10 mouse cellular contexts compared by ENCODE assay signal in the genomic region with DNA sequence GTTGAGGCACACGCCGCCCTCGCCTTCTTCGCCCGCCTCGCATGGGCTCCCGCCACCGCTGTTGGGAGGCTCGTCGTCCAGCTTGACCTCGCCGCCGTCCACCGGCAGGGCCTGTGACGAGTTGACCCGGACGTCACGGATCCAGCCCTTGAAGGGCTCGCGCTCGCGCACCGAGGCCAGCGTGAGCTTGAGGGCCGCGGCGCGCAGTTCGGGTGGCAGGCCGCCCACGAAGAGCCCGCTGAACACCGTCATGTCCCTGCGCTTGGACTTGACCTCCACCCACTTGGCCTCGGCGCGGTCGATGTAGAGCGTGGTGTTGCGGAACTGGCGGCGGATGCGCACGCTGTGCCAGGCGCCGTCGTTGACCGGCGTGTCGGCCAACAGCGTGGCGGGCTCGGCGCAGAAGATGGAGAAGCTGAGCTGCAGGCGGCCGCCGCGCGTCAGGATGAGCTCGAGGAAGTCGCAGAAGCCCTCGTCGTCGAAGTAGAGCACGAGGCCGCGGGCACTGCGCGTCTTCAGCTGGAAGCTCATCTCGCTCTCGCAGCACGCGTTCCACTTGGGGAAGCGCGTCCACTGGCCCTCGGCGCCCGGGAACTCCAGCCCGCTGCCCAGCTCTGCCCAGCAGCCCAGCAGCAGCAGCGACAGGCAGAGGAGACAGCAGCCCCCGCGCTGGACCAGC. TPM values are rescaled to one million over a fixed set of nuclear protein-coding genes. Genes with fewer than 3 reads are reported as not detected.
A peak's percentile ranks its signal among the peaks of the same experiment; 100 is the strongest.
DNase-seq lines count a peak whose midpoint lies in the region; ATAC-seq lines count a peak whose summit lies in the region.
"Had no signal": no experiment of that assay in that cellular context is flagged by ENCODE, and none has a peak within 500 bp of the region (broad histone marks: within the 10 kb centered on the region; RNA-seq: fewer than 3 reads in every experiment).

No protein-coding gene starts in this region.

- peaks cover 34% of the 10 kb centered on the region for H3K4me1 ChIP-seq in hindbrain, embryonic 15.5 days (replicated peaks)
- no peaks in the 10 kb centered on the region for H3K4me1 ChIP-seq in hindbrain, embryonic 11.5 days (replicated peaks; ENCODE audit: control insufficient read depth, insufficient read depth, low read length)

- peak; percentile 18 to 36 for DNase-seq in cerebellum, adult 18-20 months
- DNase-seq in cerebellum, postnatal 4 days (ENCODE audit: low spot score in 2 of 2), result no peak
- no peak for DNase-seq in hindbrain, embryonic 11.5 days (ENCODE audit: low spot score)
- DNase-seq in right cerebral cortex, postnatal 4 days, result peak; percentile 7
- no peak for DNase-seq in right cerebral cortex, adult 18-20 months
- DNase-seq: gastrocnemius, postnatal 14 days; layer of hippocampus, adult 9-11 months had no signal

- 76% methylated on average over 82 of the region's 82 CpGs for WGBS in hindbrain, embryonic 15.5 days
- 71% methylated on average over 62 of the region's 82 CpGs for WGBS in hindbrain, embryonic 11.5 days

- H3K4me2 ChIP-seq in hindbrain, embryonic 15.5 days, result peak overlapping the region; percentile 58
- H3K4me2 ChIP-seq in hindbrain, embryonic 11.5 days (replicated peaks; ENCODE audit: low read depth, low read length), result no peak overlapping the region

- H3K4me3 ChIP-seq in hindbrain, embryonic 15.5 days, result 0 out of 2 replicates have a peak overlapping the region, but pooled peaks have one; percentile 7
- H3K4me3 ChIP-seq in hindbrain, embryonic 11.5 days (ENCODE audit: low read depth, low read length), result no peak overlapping the region

- no peak overlapping the region for H3K27ac ChIP-seq in hindbrain, embryonic 15.5 days (replicated peaks)
- no peak overlapping the region for H3K27ac ChIP-seq in hindbrain, embryonic 11.5 days (ENCODE audit: low read depth, low read length)

- no peaks in the 10 kb centered on the region for H3K27me3 ChIP-seq in hindbrain, embryonic 15.5 days
- no peaks in the 10 kb centered on the region for H3K27me3 ChIP-seq in hindbrain, embryonic 11.5 days (ENCODE audit: control insufficient read depth, insufficient read depth, low read length)

- peaks cover 3% of the 10 kb centered on the region; the same call in 1 of the 2 replicates for H3K9me3 ChIP-seq in hindbrain, embryonic 15.5 days
- H3K9me3 ChIP-seq in hindbrain, embryonic 11.5 days (ENCODE audit: control insufficient read depth, low read length), result no peaks in the 10 kb centered on the region

- no peak for ATAC-seq in hindbrain, embryonic 15.5 days (ENCODE audit: low FRiP score, low read depth)
- no peak for ATAC-seq in hindbrain, embryonic 11.5 days (ENCODE audit: low FRiP score)
- no peak for ATAC-seq in inflammation-experienced regulatory T-cells, adult 6 months
- no peak for ATAC-seq in erythroid progenitor cell, adult 5-6 weeks (replicated peaks; ENCODE audit: low FRiP score, poor library complexity, severe bottlenecking)

- H3K9ac ChIP-seq in hindbrain, embryonic 15.5 days, result no peak overlapping the region
- no peak overlapping the region for H3K9ac ChIP-seq in hindbrain, embryonic 11.5 days (ENCODE audit: low read depth, low read length)

- peaks cover 21% of the 10 kb centered on the region for H3K36me3 ChIP-seq in hindbrain, embryonic 15.5 days
- 0 out of 2 replicates have a peak, but pooled peaks cover 5% of the 10 kb centered on the region for H3K36me3 ChIP-seq in hindbrain, embryonic 11.5 days (ENCODE audit: control insufficient read depth, insufficient read depth, low read length)

RNA-seq across cellular contexts. Expression of gene Nrxn1, which starts 4.7 kb away (rescaled TPM):
- 212 and 241 TPM in 2 replicates for polyA plus RNA-seq in hindbrain, embryonic 15.5 days (2015; fragmentation: Nextera tagmentation; extraction: Ambion mirVana)
- 25.0 and 27.9 TPM in 2 replicates for polyA plus RNA-seq in hindbrain, embryonic 11.5 days (2014; fragmentation: Nextera tagmentation; extraction: Ambion mirVana)
- under 1 TPM in 2 of 3 experiments, not detected in 1; 0.11 to 0.81 TPM for polyA plus RNA-seq in inflammation-experienced regulatory T-cells, adult 6 months (2017; shearing (Covaris generic))
- total RNA-seq in erythroid progenitor cell, adult 5-6 weeks (2015; ENCODE audit: low replicate concordance), result 0.42 TPM in 1 of 2 replicates, not detected in the other
- 3.4 TPM in 1 of 2 replicates, not detected in the other for total RNA-seq in erythroid progenitor cell, adult 5-6 weeks (2017; ENCODE audit: low replicate concordance)

Comparison
In these comparisons a context has a peak if more than half of its experiments do, and no peak if none do; other contexts are left out.
1. DNase-seq: peak in cerebellum, adult 18-20 months (2 of 2) and right cerebral cortex, postnatal 4 days (single experiment); none in cerebellum, postnatal 4 days (0 of 2), hindbrain, embryonic 11.5 days (single experiment) and right cerebral cortex, adult 18-20 months (single experiment).
2. RNA of gene Nrxn1, which starts 4.7 kb away (polyA plus RNA-seq): 212 to 241 TPM in hindbrain, embryonic 15.5 days and 25.0 to 27.9 TPM in hindbrain, embryonic 11.5 days; 0.11 to 0.81 TPM in inflammation-experienced regulatory T-cells, adult 6 months; every median in the first group is over 10 times any median in the second.